Mouse (Mus musculus): ENCODE data around the gene Dbn1. TPM values are rescaled to one million over a fixed set of nuclear protein-coding genes. Genes with fewer than 3 reads are reported as not detected.

Dbn1 gene
- polyA plus RNA-seq, 1 experiment from 2014 or later = 59.4 TPM

DNA sequence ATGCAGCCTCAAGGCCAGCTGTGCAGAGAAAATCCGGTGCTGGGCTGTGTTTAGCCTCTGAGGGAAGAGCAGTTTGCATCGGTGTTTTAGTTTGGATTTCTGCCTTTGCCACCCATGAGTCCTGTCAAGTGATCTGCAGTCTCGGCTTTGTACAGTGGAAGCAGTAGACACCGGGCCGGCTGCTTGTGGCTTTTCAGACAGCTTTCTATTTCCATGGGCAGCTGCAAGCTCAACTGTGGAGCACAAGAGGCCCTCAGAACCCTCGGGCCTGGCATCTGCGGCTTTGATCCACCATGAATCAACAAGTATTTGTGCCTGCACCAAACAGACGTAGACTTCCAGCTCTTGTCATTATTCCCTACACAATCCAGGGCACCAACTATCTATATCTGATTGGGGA is 14.5 kb upstream of the Dbn1 start:
- Histone ChIP-seq H3K36me3 (ENCODE audit: control insufficient read depth, insufficient read depth) (peaks cover 49% of the 10 kb centered on the region), H3K9me3 (replicated peaks; ENCODE audit: control insufficient read depth, low read length) (no peaks in the 10 kb centered on the region), H3K9ac (ENCODE audit: low read length) (no peak overlapping the region), H3K4me2 (ENCODE audit: low read depth, low read length) (no peak overlapping the region), H3K4me3 (ENCODE audit: low read length) (no peak overlapping the region), H3K27ac (ENCODE audit: low read length) (no peak overlapping the region), H3K4me1 (ENCODE audit: control insufficient read depth, insufficient read depth, low read length) (no peaks in the 10 kb centered on the region), H3K27me3 (ENCODE audit: control insufficient read depth, insufficient read depth, low read length) (peaks cover 17% of the 10 kb centered on the region)
- WGBS = 87% methylated on average over 8 of the region's 8 CpGs
- no peak for ATAC-seq (replicated peaks; ENCODE audit: extremely low read depth, insufficient read depth, low FRiP score)

DNA sequence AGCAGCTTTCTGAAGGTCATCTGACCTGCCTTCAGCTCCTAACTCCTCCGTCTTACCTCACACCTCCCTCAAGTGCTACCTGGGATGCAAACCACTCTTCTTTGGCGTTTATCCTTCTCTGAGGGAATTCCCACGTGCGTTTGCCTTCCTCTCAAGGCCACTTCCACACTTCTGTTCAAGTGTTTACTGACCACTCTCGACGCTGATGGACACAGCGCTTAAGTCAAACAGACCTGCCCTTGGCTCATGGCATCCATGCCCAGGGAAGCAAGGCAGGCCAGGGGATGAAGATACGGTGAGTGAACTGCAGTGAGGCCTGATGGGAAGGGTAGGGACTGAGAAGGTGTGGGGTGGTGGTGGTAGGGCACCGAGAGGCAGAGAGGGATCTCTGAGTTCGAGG is 12.7 kb upstream of the Dbn1 start:
- H3K4me3 ChIP-seq (ENCODE audit: low read length) = no peak overlapping the region
- WGBS = 71% methylated on average over 10 of the region's 10 CpGs
- no peak for ATAC-seq (replicated peaks; ENCODE audit: extremely low read depth, insufficient read depth, low FRiP score)
- H3K27ac ChIP-seq (ENCODE audit: low read length) = no peak overlapping the region
- H3K27me3 ChIP-seq (ENCODE audit: control insufficient read depth, insufficient read depth, low read length) = peaks cover 19% of the 10 kb centered on the region
- H3K9me3 ChIP-seq (replicated peaks; ENCODE audit: control insufficient read depth, low read length) = no peaks in the 10 kb centered on the region
- H3K4me1 ChIP-seq (ENCODE audit: control insufficient read depth, insufficient read depth, low read length) = peaks cover 6% of the 10 kb centered on the region
- peaks cover 34% of the 10 kb centered on the region for H3K36me3 ChIP-seq (ENCODE audit: control insufficient read depth, insufficient read depth)
- no peak overlapping the region for H3K4me2 ChIP-seq (ENCODE audit: low read depth, low read length)
- H3K9ac ChIP-seq (ENCODE audit: low read length) = no peak overlapping the region

- Histone ChIP-seq H3K4me1 (ENCODE audit: control insufficient read depth, insufficient read depth, low read length) (peaks cover 18% of the 10 kb centered on the region), H3K27me3 (ENCODE audit: control insufficient read depth, insufficient read depth, low read length) (peaks cover 26% of the 10 kb centered on the region), H3K36me3 (ENCODE audit: control insufficient read depth, insufficient read depth) (peaks cover 21% of the 10 kb centered on the region; the same call in 1 of the 2 replicates), H3K9me3 (replicated peaks; ENCODE audit: control insufficient read depth, low read length) (no peaks in the 10 kb centered on the region), H3K4me2 (ENCODE audit: low read depth, low read length) (no peak overlapping the region), H3K4me3 (ENCODE audit: low read length) (no peak overlapping the region), H3K27ac (ENCODE audit: low read length) (no peak overlapping the region), H3K9ac (ENCODE audit: low read length) (no peak overlapping the region)
- ATAC-seq (replicated peaks; ENCODE audit: extremely low read depth, insufficient read depth, low FRiP score) = no peak
- 79% methylated on average over 11 of the region's 11 CpGs for WGBS
These were observed 11.0 kb upstream of the Dbn1 start for GRCm38 (mm10) chr13:55498906-55499305.

DNA sequence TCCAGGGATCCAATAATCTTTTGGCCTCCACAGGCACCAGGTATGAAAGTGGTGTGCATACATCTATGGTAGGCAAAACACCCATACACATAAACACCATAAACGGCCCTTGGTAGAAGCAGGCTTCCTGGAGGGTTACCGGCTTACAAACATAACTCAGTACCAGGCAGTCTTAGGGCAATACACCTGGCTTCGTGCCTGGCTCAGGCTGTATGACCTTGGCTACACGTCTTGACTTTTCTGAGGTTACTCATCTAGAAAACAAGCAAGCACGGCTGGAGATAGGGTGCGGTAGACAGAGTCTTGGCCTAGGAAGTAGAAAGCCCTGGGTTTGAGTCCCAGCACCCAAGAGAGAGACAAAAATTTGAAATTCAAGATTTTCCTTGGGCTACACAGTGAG is 8.8 kb upstream of the Dbn1 start:
- peaks cover 46% of the 10 kb centered on the region for H3K27me3 ChIP-seq (ENCODE audit: control insufficient read depth, insufficient read depth, low read length)
- 81% methylated on average over 6 of the region's 6 CpGs for WGBS

GRCm38 (mm10) chr13:55495702-55496101 is 7.8 kb upstream of the Dbn1 start:
- Histone ChIP-seq H3K9ac (ENCODE audit: low read length) (no peak overlapping the region), H3K27ac (ENCODE audit: low read length) (no peak overlapping the region), H3K4me2 (ENCODE audit: low read depth, low read length) (0 out of 2 replicates have a peak overlapping the region, but pooled peaks have one; percentile 15), H3K36me3 (ENCODE audit: control insufficient read depth, insufficient read depth) (peaks cover 9% of the 10 kb centered on the region; the same call in 1 of the 2 replicates), H3K27me3 (ENCODE audit: control insufficient read depth, insufficient read depth, low read length) (peaks cover 55% of the 10 kb centered on the region), H3K9me3 (replicated peaks; ENCODE audit: control insufficient read depth, low read length) (no peaks in the 10 kb centered on the region), H3K4me3 (ENCODE audit: low read length) (no peak overlapping the region), H3K4me1 (ENCODE audit: control insufficient read depth, insufficient read depth, low read length) (peaks cover 18% of the 10 kb centered on the region)
- WGBS = 46% methylated on average over 4 of the region's 4 CpGs
- ATAC-seq (replicated peaks; ENCODE audit: extremely low read depth, insufficient read depth, low FRiP score) = no peak

More for the DNA sequence above, 8.8 kb upstream of the Dbn1 start:
- Histone ChIP-seq H3K36me3 (ENCODE audit: control insufficient read depth, insufficient read depth) (peaks cover 9% of the 10 kb centered on the region; the same call in 1 of the 2 replicates), H3K4me1 (ENCODE audit: control insufficient read depth, insufficient read depth, low read length) (peaks cover 18% of the 10 kb centered on the region), H3K4me2 (ENCODE audit: low read depth, low read length) (no peak overlapping the region), H3K27ac (ENCODE audit: low read length) (no peak overlapping the region), H3K9me3 (replicated peaks; ENCODE audit: control insufficient read depth, low read length) (no peaks in the 10 kb centered on the region), H3K9ac (ENCODE audit: low read length) (no peak overlapping the region), H3K4me3 (ENCODE audit: low read length) (no peak overlapping the region)
- ATAC-seq (replicated peaks; ENCODE audit: extremely low read depth, insufficient read depth, low FRiP score) = no peak

GRCm38 (mm10) chr13:55494883-55495621 is 7.1 kb upstream of the Dbn1 start:
- peaks cover 18% of the 10 kb centered on the region for H3K4me1 ChIP-seq (ENCODE audit: control insufficient read depth, insufficient read depth, low read length)
- peaks cover 9% of the 10 kb centered on the region; the same call in 1 of the 2 replicates for H3K36me3 ChIP-seq (ENCODE audit: control insufficient read depth, insufficient read depth)
- 5% methylated on average over 18 of the region's 18 CpGs for WGBS
- H3K27ac ChIP-seq (ENCODE audit: low read length) = no peak overlapping the region
- H3K27me3 ChIP-seq (ENCODE audit: control insufficient read depth, insufficient read depth, low read length) = peaks cover 56% of the 10 kb centered on the region
- H3K4me3 ChIP-seq (ENCODE audit: low read length) = no peak overlapping the region
- no peaks in the 10 kb centered on the region for H3K9me3 ChIP-seq (replicated peaks; ENCODE audit: control insufficient read depth, low read length)
- H3K4me2 ChIP-seq (ENCODE audit: low read depth, low read length) = peak overlapping the region; percentile 15; the same call in 1 of the 2 replicates
- H3K9ac ChIP-seq (ENCODE audit: low read length) = no peak overlapping the region
- peak; percentile 95 for ATAC-seq (replicated peaks; ENCODE audit: extremely low read depth, insufficient read depth, low FRiP score)

GRCm38 (mm10) chr13:55494257-55494656 is 6.3 kb upstream of the Dbn1 start:
- ATAC-seq (replicated peaks; ENCODE audit: extremely low read depth, insufficient read depth, low FRiP score) = no peak
- H3K4me1 ChIP-seq (ENCODE audit: control insufficient read depth, insufficient read depth, low read length) = peaks cover 18% of the 10 kb centered on the region
- peaks cover 9% of the 10 kb centered on the region; the same call in 1 of the 2 replicates for H3K36me3 ChIP-seq (ENCODE audit: control insufficient read depth, insufficient read depth)
- H3K9ac ChIP-seq (ENCODE audit: low read length) = no peak overlapping the region
- no peak overlapping the region for H3K4me3 ChIP-seq (ENCODE audit: low read length)
- H3K27me3 ChIP-seq (ENCODE audit: control insufficient read depth, insufficient read depth, low read length) = peaks cover 57% of the 10 kb centered on the region
- H3K4me2 ChIP-seq (ENCODE audit: low read depth, low read length) = no peak overlapping the region
- H3K27ac ChIP-seq (ENCODE audit: low read length) = no peak overlapping the region
- no peaks in the 10 kb centered on the region for H3K9me3 ChIP-seq (replicated peaks; ENCODE audit: control insufficient read depth, low read length)
- 8% methylated on average over 2 of the region's 2 CpGs for WGBS

DNA sequence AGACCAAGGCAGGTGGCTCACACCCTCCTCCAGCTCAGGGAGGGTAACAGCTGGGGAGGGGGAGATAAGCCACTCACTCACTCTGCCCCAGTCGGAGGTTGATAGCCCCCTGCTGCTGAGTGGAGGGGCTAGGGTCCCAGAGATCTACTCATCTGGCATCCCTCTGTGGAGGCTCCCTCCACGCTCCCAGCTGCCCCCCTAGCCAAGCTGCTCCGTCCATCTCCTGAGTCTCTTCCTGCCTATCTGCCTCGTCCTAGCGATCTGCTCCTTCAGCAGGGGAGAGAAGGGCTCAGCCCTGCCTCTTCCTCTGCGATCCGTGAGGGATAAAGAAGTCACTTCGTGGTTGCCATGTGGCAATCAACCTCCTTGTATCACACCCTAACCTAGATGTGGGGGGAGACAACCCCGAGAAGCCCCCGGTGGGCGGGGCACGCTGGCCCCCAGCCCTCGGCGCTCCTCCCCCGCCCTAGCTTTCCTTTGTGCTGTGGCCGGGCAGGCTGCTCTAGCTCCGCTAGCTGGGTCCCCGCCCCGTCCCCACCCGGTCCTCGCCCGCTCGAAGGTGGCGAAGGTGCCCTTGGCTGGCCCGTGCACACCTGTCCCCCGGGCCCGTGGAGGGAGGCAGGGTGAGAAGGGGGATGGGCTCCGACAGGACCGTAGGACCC is 864 bp downstream of the Dbn1 start:
- H3K4me3 ChIP-seq (ENCODE audit: low read length) = peak overlapping the region; percentile 60
- H3K27ac ChIP-seq (ENCODE audit: low read length) = peak overlapping the region; percentile 71
- 2% methylated on average over 28 of the region's 29 CpGs for WGBS
- ATAC-seq (replicated peaks; ENCODE audit: extremely low read depth, insufficient read depth, low FRiP score) = peak; percentile 45
- H3K4me2 ChIP-seq (ENCODE audit: low read depth, low read length) = peak overlapping the region; percentile 95
- peaks cover 68% of the 10 kb centered on the region for H3K27me3 ChIP-seq (ENCODE audit: control insufficient read depth, insufficient read depth, low read length)
- peaks cover 49% of the 10 kb centered on the region for H3K4me1 ChIP-seq (ENCODE audit: control insufficient read depth, insufficient read depth, low read length)
- H3K36me3 ChIP-seq (ENCODE audit: control insufficient read depth, insufficient read depth) = no peaks in the 10 kb centered on the region
- no peaks in the 10 kb centered on the region for H3K9me3 ChIP-seq (replicated peaks; ENCODE audit: control insufficient read depth, low read length)
- H3K9ac ChIP-seq (ENCODE audit: low read length) = peak overlapping the region; percentile 77
